Mouse (Mus musculus): ENCODE measurements around the gene Arntl. TPM values are rescaled to one million over a fixed set of nuclear protein-coding genes. Genes with fewer than 3 reads are reported as not detected.

Gene Arntl
- polyA plus RNA-seq (2012; rRNA removed): 19.8 and 25.8 TPM in 2 replicates

- WGBS: under 1% methylated on average over 52 of the region's 52 CpGs
- DNase-seq (ENCODE audit: low read depth, low spot score): peak; percentile 99
Measured at GRCm38 (mm10) chr7:113206644-113207470, at the start of gene Arntl. Gene Arntl (plus strand): TSS chr7:113207465.

- no peak for DNase-seq (ENCODE audit: low read depth, low spot score)
Measured at GRCm38 (mm10) chr7:113161077-113161698, 46.1 kb upstream of the Arntl start.

GRCm38 (mm10) chr7:113164719-113165118, 42.5 kb upstream of the Arntl start:
- no peak for DNase-seq (ENCODE audit: low read depth, low spot score)
- WGBS: 54% methylated on average over 4 of the region's 4 CpGs

More at GRCm38 (mm10) chr7:113161077-113161698, 46.1 kb upstream of the Arntl start:
- WGBS: 90% methylated on average over 8 of the region's 8 CpGs

- no peak for DNase-seq (ENCODE audit: low read depth, low spot score)
Measured at GRCm38 (mm10) chr7:113167092-113167491, 40.2 kb upstream of the Arntl start.

GRCm38 (mm10) chr7:113168609-113169008, 38.7 kb upstream of the Arntl start:
- no peak for DNase-seq (ENCODE audit: low read depth, low spot score)
- whole genome bisulfite sequencing: 60% methylated on average over 8 of the region's 8 CpGs

More at GRCm38 (mm10) chr7:113167092-113167491, 40.2 kb upstream of the Arntl start:
- WGBS: 11% methylated on average over 8 of the region's 8 CpGs

- WGBS: 5% methylated on average over 2 of the region's 2 CpGs
Measured at GRCm38 (mm10) chr7:113172425-113172824, 34.8 kb upstream of the Arntl start.

GRCm38 (mm10) chr7:113175481-113175880, 31.8 kb upstream of the Arntl start:
- WGBS: 90% methylated on average over 4 of the region's 4 CpGs
- DNase-seq (ENCODE audit: low read depth, low spot score): no peak

More at GRCm38 (mm10) chr7:113172425-113172824, 34.8 kb upstream of the Arntl start:
- DNase-seq (ENCODE audit: low read depth, low spot score): peak; percentile 71

GRCm38 (mm10) chr7:113178073-113178472, 29.2 kb upstream of the Arntl start:
- peak; percentile 93 for DNase-seq (ENCODE audit: low read depth, low spot score)
- WGBS: 26% methylated on average over 6 of the region's 6 CpGs

- no peak for DNase-seq (ENCODE audit: low read depth, low spot score)
- WGBS: 61% methylated on average over 8 of the region's 8 CpGs
Measured at GRCm38 (mm10) chr7:113183787-113184186, 23.5 kb upstream of the Arntl start.

GRCm38 (mm10) chr7:113185056-113185455, 22.2 kb upstream of the Arntl start:
- no peak for DNase-seq (ENCODE audit: low read depth, low spot score)

GRCm38 (mm10) chr7:113186041-113186800, 21.0 kb upstream of the Arntl start:
- WGBS: 20% methylated on average over 10 of the region's 10 CpGs
- no peak for DNase-seq (ENCODE audit: low read depth, low spot score)

GRCm38 (mm10) chr7:113188091-113188490, 19.2 kb upstream of the Arntl start:
- WGBS: 51% methylated on average over 2 of the region's 2 CpGs
- DNase-seq (ENCODE audit: low read depth, low spot score): no peak

GRCm38 (mm10) chr7:113188566-113188965, 18.7 kb upstream of the Arntl start:
- 87% methylated on average over 9 of the region's 9 CpGs for WGBS
- no peak for DNase-seq (ENCODE audit: low read depth, low spot score)

GRCm38 (mm10) chr7:113191787-113192186, 15.5 kb upstream of the Arntl start:
- 59% methylated on average over 1 of the region's 1 CpGs for WGBS
- DNase-seq (ENCODE audit: low read depth, low spot score): no peak

- 30% methylated on average over 8 of the region's 8 CpGs for WGBS
- no peak for DNase-seq (ENCODE audit: low read depth, low spot score)
Measured at GRCm38 (mm10) chr7:113192714-113193365, 14.4 kb upstream of the Arntl start.

GRCm38 (mm10) chr7:113193872-113194271, 13.4 kb upstream of the Arntl start:
- no peak for DNase-seq (ENCODE audit: low read depth, low spot score)

- no peak for DNase-seq (ENCODE audit: low read depth, low spot score)
- 64% methylated on average over 2 of the region's 2 CpGs for WGBS
Measured at GRCm38 (mm10) chr7:113195271-113195670, 12.0 kb upstream of the Arntl start.

GRCm38 (mm10) chr7:113196171-113196570, 11.1 kb upstream of the Arntl start:
- WGBS: 57% methylated on average over 3 of the region's 3 CpGs
- no peak for DNase-seq (ENCODE audit: low read depth, low spot score)

- no peak for DNase-seq (ENCODE audit: low read depth, low spot score)
- WGBS: 14% methylated on average over 10 of the region's 10 CpGs
Measured at GRCm38 (mm10) chr7:113197161-113197775, 10.0 kb upstream of the Arntl start.

All from large intestine, adult 2 months (tissue).